Mouse (Mus musculus) liver, postnatal 0 days (tissue): ENCODE results near the gene Krt23. TPM values are rescaled to one million over a fixed set of nuclear protein-coding genes. Genes with fewer than 3 reads are reported as not detected.
A peak's percentile ranks its signal among the peaks of the same experiment; 100 is the strongest.

ENCODE experiments used
- ATAC-seq: fragments of 200-750 bp; cut with Nextera tagmentation; 2 replicates; pipeline ENCODE4 v1.8.0; 2017; ENCODE audit warnings: mild to moderate bottlenecking, moderate library complexity
- DNase-seq: peaks from one replicate; pipeline ENCODE4 v3.0.0-alpha.2; 2016
- H3K27ac ChIP-seq: fragments of 300-500 bp; sonication (generic); 2 replicates; pipeline ENCODE4 v1.5.1; 2014; ENCODE audit warnings: antibody characterized with exemption, moderate library complexity, mild to moderate bottlenecking, low read depth
- H3K27me3 ChIP-seq: fragments of 300-500 bp; sonication (generic); 2 replicates; pipeline ENCODE4 v1.6.1; 2014; ENCODE audit warnings: low read length, control low read depth, mixed read lengths; ENCODE audit not compliant: insufficient read depth
- H3K36me3 ChIP-seq: fragments of 300-500 bp; sonication (generic); replicated peaks from 2 replicates; pipeline ENCODE4 v1.6.1; 2014; ENCODE audit warnings: mild to moderate bottlenecking, control low read depth, low read length, moderate library complexity, mixed read lengths; ENCODE audit not compliant: insufficient read depth
- H3K4me1 ChIP-seq: fragments of 300-500 bp; sonication (generic); 2 replicates; pipeline ENCODE4 v1.6.1; 2014; ENCODE audit warnings: antibody characterized with exemption, mild to moderate bottlenecking, control low read depth; ENCODE audit not compliant: insufficient read depth
- H3K4me2 ChIP-seq: fragments of 300-500 bp; sonication (generic); 2 replicates; pipeline ENCODE4 v1.6.1; 2014; ENCODE audit warnings: low read depth, mild to moderate bottlenecking, low read length, moderate library complexity, mixed read lengths
- H3K4me3 ChIP-seq: fragments of 300-500 bp; sonication (generic); 2 replicates; pipeline ENCODE4 v1.5.1; 2014; ENCODE audit warnings: low read depth, low read length
- H3K9ac ChIP-seq: fragments of 300-500 bp; sonication (generic); replicated peaks from 2 replicates; pipeline ENCODE4 v1.6.1; 2014; ENCODE audit warnings: mild to moderate bottlenecking, moderate library complexity
- H3K9me3 ChIP-seq: fragments of 300-500 bp; sonication (generic); 2 replicates; pipeline ENCODE4 v1.6.1; 2016; ENCODE audit warnings: mild to moderate bottlenecking, control low read depth, low read length, mixed read lengths
- CTCF ChIP-seq: sonication (generic); IDR thresholded peaks from 2 replicates; pipeline ENCODE4 v1.5.1; 2016; ENCODE audit warnings: antibody characterized with exemption, low read depth
- EP300 ChIP-seq: IDR thresholded peaks from 2 replicates; pipeline ENCODE4 v1.6.1; 2016; ENCODE audit warnings: antibody characterized with exemption, low read depth, mild to moderate bottlenecking
- WGBS: fragments of 180-500 bp; shearing (Covaris S2); extraction: QIAGEN DNeasy Blood & Tissue Kit; methylation state at CpG from one replicate; pipeline ENCODE4 v1.1.7; 2014; ENCODE audit not compliant: insufficient replicate concordance; 5-methylcytosine and 5-hydroxymethylcytosine counted together
- polyA plus RNA-seq: library from polyadenylated mRNA; unstranded; fragments of >200 nt; fragmentation: Nextera tagmentation; extraction: Ambion mirVana; gene quantifications from 2 replicates; pipeline ENCODE4 v1.2.1, GENCODE M21; 2015

Gene Krt23
- polyA plus RNA-seq, 1 experiment from 2014 or later: 15.7 TPM

DNA sequence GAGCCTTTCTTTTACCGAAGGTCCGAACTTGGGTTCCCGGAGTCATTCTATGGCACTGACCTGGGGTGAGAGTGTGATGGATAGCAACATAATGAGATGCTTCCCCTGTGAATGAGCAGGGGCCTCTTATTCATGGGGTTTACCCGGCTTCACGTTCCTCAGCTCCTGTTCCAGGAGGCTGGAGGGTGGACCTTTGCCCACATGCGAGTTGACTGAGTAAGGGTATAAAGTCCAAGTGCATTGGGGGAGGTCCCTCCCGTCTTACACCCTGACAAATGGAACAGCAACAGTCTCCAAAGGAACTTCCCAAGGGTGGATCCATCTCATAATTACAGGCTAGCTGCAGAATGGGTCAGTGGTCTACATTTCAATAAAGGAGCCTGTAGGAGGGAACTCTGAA lies 31.2 kb downstream of the Krt23 start:
- no peak overlapping the region for H3K4me3 ChIP-seq
- no peaks in the 10 kb centered on the region for H3K36me3 ChIP-seq
- ATAC-seq (no peak), DNase-seq (no peak)
- no peak overlapping the region for H3K27ac ChIP-seq
- no peak overlapping the region for H3K9ac ChIP-seq
- no peak overlapping the region for H3K4me2 ChIP-seq
- H3K4me1 ChIP-seq: peaks cover 5% of the 10 kb centered on the region; the same call in 1 of the 2 replicates
- H3K27me3 ChIP-seq: no peaks in the 10 kb centered on the region
- TF ChIP-seq CTCF: no peak
- TF ChIP-seq EP300: no peak
- H3K9me3 ChIP-seq: no peaks in the 10 kb centered on the region
- WGBS: 66% methylated on average over 7 of the region's 7 CpGs

DNA sequence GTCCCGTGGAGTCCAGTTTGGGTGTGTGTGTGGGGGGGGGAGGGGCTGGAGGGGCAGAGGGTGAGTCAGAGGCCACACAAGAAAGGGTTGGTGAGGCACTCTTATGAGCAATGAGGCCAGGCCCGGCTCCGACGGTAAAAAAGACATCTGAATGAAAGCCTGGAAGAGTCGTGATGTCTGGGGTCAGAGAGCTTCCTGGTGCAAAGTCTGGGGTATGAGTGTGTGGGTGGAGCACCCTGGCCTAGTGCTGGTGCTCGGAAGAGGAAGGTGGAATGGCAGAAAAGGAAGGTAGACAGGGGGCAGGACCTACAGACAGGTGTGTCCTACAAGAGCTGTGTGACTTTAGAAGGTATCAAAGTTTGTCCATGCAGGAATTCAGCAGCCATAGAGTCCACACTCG lies 34.0 kb downstream of the Krt23 start:
- Histone ChIP-seq H3K9ac (no peak overlapping the region), H3K27me3 (no peaks in the 10 kb centered on the region), H3K4me2 (no peak overlapping the region), H3K9me3 (no peaks in the 10 kb centered on the region), H3K27ac (no peak overlapping the region), H3K4me1 (peaks cover 5% of the 10 kb centered on the region; the same call in 1 of the 2 replicates), H3K36me3 (no peaks in the 10 kb centered on the region), H3K4me3 (no peak overlapping the region)
- no peak for TF ChIP-seq CTCF
- TF ChIP-seq EP300: no peak
- ATAC-seq (no peak), DNase-seq (no peak)
- 40% methylated on average over 7 of the region's 7 CpGs for WGBS

DNA sequence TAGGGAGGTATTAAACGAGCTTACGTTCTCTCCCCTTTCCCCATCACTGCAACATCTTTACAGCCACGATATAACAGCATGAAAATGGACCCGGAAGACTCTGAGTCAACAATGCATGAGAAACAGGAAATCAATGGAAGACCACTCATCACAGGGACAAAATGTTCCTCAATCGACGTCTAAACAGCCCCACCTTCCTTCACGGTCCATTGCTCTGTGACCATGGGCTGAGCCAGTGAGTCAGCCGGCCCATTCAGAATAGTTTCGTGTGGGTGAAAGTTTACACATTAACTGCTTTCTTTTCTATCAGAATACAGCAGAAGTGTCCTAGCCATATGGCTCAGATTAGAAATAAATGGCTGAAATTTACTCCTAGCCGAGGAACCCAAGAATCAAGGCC lies 38.2 kb downstream of the Krt23 start:
- Histone ChIP-seq H3K4me1 (0 out of 2 replicates have a peak, but pooled peaks cover 2% of the 10 kb centered on the region), H3K9me3 (no peaks in the 10 kb centered on the region), H3K27me3 (no peaks in the 10 kb centered on the region), H3K4me3 (no peak overlapping the region), H3K4me2 (no peak overlapping the region), H3K36me3 (no peaks in the 10 kb centered on the region), H3K9ac (no peak overlapping the region), H3K27ac (no peak overlapping the region)
- WGBS: 52% methylated on average over 10 of the region's 10 CpGs
- peak; percentile 84 for TF ChIP-seq EP300
- no peak for TF ChIP-seq CTCF
- no peak for DNase-seq
- ATAC-seq: peak; percentile 61; the same call in 1 of the 2 replicates

DNA sequence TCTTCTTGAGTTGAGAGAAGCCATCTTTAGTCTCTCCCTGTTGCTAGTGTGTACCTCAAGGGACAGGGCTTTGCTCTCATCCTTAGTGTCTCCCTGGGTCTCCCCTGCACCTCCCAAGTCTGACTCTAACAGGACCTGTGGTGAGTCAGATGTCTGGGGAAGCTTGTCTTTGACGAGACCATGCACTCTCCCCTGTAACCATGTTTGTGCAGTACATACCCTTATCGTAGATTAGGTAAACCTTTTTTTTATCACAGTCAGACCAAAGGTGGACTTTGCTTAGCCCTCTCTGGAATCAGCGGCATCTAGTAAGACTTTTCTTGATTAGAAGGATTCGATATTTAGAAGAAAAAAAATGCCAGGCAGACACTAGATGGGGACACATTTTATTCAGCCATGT lies 38.9 kb downstream of the Krt23 start:
- Histone ChIP-seq H3K27ac (no peak overlapping the region), H3K4me3 (no peak overlapping the region), H3K9ac (no peak overlapping the region), H3K36me3 (no peaks in the 10 kb centered on the region), H3K27me3 (no peaks in the 10 kb centered on the region), H3K4me1 (peaks cover 5% of the 10 kb centered on the region; the same call in 1 of the 2 replicates), H3K4me2 (no peak overlapping the region), H3K9me3 (no peaks in the 10 kb centered on the region)
- 47% methylated on average over 4 of the region's 4 CpGs for WGBS
- no peak for ATAC-seq
- DNase-seq: no peak
- no peak for TF ChIP-seq EP300
- TF ChIP-seq CTCF: no peak

DNA sequence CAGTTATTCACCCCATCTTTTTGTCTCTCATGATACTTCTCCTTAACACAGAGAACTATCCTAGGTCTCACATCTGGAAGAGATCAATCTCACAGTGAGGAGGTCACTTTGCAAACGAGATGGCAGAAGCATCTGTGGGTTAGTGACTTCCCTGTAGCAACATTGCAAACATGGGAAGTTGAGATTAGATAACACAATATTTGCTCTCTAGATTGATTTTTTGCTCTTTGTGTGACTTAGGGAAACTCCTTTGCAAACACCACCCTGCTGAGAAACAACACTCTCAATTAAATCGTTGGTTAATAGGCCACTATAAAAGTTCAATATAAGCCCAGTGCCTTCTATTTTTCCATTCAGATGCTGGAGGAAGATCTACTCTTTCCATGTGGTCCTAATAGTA lies 44.2 kb downstream of the Krt23 start:
- 27% methylated on average over 2 of the region's 2 CpGs for WGBS
- H3K9ac ChIP-seq: no peak overlapping the region
- ATAC-seq (peak; percentile 50; the same call in 1 of the 2 replicates), DNase-seq (no peak)
- no peaks in the 10 kb centered on the region for H3K27me3 ChIP-seq
- H3K36me3 ChIP-seq: no peaks in the 10 kb centered on the region
- H3K9me3 ChIP-seq: no peaks in the 10 kb centered on the region
- peaks cover 4% of the 10 kb centered on the region; the same call in 1 of the 2 replicates for H3K4me1 ChIP-seq
- H3K27ac ChIP-seq: no peak overlapping the region
- H3K4me2 ChIP-seq: no peak overlapping the region
- TF ChIP-seq EP300 (0 out of 2 replicates have a peak, but pooled peaks have one; percentile 18), CTCF (no peak)
- H3K4me3 ChIP-seq: no peak overlapping the region

DNA sequence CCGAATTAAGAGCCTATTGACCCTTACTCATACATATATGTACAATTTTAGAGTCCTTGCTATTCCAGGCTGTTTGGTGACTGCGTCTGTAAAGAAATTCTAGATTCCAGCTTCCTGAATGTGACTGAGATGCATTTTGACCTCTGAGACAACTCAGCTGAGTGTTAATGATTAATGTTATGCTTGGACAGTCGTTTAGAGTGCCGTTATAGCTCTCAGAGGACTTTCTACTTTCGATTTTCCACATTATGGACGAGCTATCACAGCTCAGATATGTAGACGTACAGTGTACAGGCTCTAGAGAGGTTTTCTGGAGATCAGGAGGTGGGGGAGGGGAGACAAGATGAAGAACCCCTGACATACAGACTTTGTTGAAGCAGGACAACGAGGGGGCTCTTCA lies 51.7 kb downstream of the Krt23 start:
- TF ChIP-seq EP300: no peak
- TF ChIP-seq CTCF: no peak
- Histone ChIP-seq H3K9me3 (no peaks in the 10 kb centered on the region), H3K4me2 (peak overlapping the region; percentile 24), H3K9ac (no peak overlapping the region), H3K27ac (peak overlapping the region; percentile 44), H3K4me1 (peaks cover 3% of the 10 kb centered on the region; the same call in 1 of the 2 replicates), H3K27me3 (no peaks in the 10 kb centered on the region), H3K4me3 (no peak overlapping the region), H3K36me3 (no peaks in the 10 kb centered on the region)
- no peak for DNase-seq
- no peak; the same call in 1 of the 2 replicates for ATAC-seq
- 40% methylated on average over 8 of the region's 8 CpGs for WGBS

DNA sequence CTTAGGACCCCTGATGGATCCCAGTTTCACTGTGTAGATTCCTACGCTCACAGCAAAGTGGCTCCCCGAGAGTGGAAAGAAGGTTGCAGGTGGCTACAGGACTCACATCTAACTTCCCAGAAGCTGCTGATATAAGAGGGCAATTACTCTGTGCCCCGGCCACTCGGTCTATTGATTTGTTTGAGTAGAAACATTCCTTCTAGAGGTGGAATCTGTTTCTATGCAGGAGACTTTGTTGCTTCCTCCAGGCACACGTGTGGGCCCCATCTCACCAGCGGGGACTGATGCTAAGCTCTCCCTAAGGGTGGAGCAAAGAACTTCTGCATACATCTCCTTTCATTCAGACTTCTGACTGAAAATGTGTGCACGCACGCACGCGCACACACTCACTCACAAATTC lies 53.5 kb downstream of the Krt23 start:
- H3K4me2 ChIP-seq: no peak overlapping the region
- no peaks in the 10 kb centered on the region for H3K9me3 ChIP-seq
- no peak overlapping the region for H3K27ac ChIP-seq
- TF ChIP-seq CTCF (no peak), EP300 (no peak)
- no peaks in the 10 kb centered on the region for H3K36me3 ChIP-seq
- no peaks in the 10 kb centered on the region for H3K27me3 ChIP-seq
- DNase-seq (no peak), ATAC-seq (no peak)
- H3K4me3 ChIP-seq: no peak overlapping the region
- no peak overlapping the region for H3K9ac ChIP-seq
- H3K4me1 ChIP-seq: peaks cover 3% of the 10 kb centered on the region; the same call in 1 of the 2 replicates
- WGBS: 56% methylated on average over 10 of the region's 10 CpGs
